Mouse (Mus musculus) stomach, postnatal 0 days (tissue): ENCODE measurements around the gene Atl3.

ENCODE experiments used
- CTCF ChIP-seq: IDR thresholded peaks from 2 replicates; pipeline ENCODE4 v1.5.1; 2016; ENCODE audit warnings: antibody characterized with exemption, low read depth, mild to moderate bottlenecking, moderate library complexity
- EP300 ChIP-seq: optimal IDR thresholded peaks from 2 replicates; pipeline ENCODE3; 2016; ENCODE audit warnings: antibody characterized with exemption

DNA sequence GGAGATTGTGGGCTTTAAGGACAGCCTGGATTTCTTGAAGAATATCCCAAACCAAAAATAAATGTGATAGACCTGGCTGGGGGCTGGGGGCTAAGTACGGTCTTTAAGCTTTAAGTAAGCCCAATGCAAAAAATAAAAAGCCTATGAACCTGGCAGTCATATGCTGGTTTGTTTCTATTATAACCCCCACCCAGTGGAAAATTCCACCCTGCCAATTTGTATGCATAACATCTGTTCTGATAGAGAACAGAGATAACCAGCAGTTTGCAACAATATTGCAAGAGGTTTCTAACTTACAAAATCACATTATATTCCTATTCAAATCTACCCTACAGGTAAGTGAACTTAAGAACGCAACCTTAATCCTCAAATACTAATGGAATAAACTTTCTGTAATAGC lies 23.2 kb upstream of the Atl3 start:
- no peak for TF ChIP-seq EP300
- no peak for TF ChIP-seq CTCF
